Mouse (Mus musculus): Measurements from ENCODE around the gene Eef1akmt3. TPM values are rescaled to one million over a fixed set of nuclear protein-coding genes. Genes with fewer than 3 reads are reported as not detected.

Eef1akmt3 gene
- polyA plus RNA-seq, 1 experiment from 2014 or later: not detected

- Histone ChIP-seq H3K4me3 (ENCODE audit: inconsistent target) (no peak overlapping the region), H3K36me3 (ENCODE audit: inconsistent target) (no peaks in the 10 kb centered on the region), H3K27ac (no peak overlapping the region), H3K79me2 (ENCODE audit: inconsistent target) (peaks cover 100% of the 10 kb centered on the region)
- WGBS (ENCODE audit: missing documents): 85% methylated on average over 4 of the region's 4 CpGs
Observed at GRCm38 (mm10) chr10:126985127-126985526, 56.2 kb downstream of the Eef1akmt3 start.

GRCm38 (mm10) chr10:126984189-126985004, 56.9 kb downstream of the Eef1akmt3 start:
- WGBS (ENCODE audit: missing documents): 45% methylated on average over 5 of the region's 5 CpGs
- H3K36me3 ChIP-seq (ENCODE audit: inconsistent target): no peaks in the 10 kb centered on the region
- H3K79me2 ChIP-seq (ENCODE audit: inconsistent target): peaks cover 97% of the 10 kb centered on the region
- no peak overlapping the region for H3K27ac ChIP-seq
- no peak overlapping the region for H3K4me3 ChIP-seq (ENCODE audit: inconsistent target)

DNA sequence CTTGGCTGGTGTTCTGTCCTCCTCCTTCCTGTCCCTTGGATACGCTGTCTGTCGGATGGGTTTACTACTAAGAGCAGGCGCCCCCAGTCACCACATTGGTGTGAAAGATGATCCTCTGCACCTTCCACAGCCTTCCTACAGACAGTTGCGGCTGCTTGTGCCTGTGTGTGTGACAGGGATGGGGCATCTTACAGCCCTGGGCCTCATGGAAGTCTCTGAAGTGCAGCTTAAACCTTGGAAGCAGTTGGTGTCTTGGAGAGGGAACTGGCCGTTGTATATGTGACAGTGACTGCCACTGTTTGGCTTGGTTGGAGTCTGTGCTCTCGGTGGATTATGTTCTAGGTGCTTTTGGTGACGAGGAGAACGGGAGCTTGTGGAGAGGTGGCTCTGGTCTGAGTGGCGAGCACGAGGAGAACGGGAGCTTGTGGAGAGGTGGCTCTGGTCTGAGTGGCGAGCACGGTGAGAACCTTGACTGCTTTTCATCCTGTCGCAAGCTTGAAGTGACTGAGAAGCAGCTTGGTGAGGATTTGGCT, 58.1 kb downstream of the Eef1akmt3 start:
- 76% methylated on average over 14 of the region's 14 CpGs for WGBS (ENCODE audit: missing documents)
- Histone ChIP-seq H3K4me3 (ENCODE audit: inconsistent target) (no peak overlapping the region), H3K79me2 (ENCODE audit: inconsistent target) (peaks cover 86% of the 10 kb centered on the region), H3K36me3 (ENCODE audit: inconsistent target) (no peaks in the 10 kb centered on the region), H3K27ac (no peak overlapping the region)

- H3K27ac ChIP-seq: no peak overlapping the region
- no peaks in the 10 kb centered on the region for H3K36me3 ChIP-seq (ENCODE audit: inconsistent target)
- H3K79me2 ChIP-seq (ENCODE audit: inconsistent target): peaks cover 71% of the 10 kb centered on the region
- H3K4me3 ChIP-seq (ENCODE audit: inconsistent target): no peak overlapping the region
- WGBS (ENCODE audit: missing documents): 54% methylated on average over 3 of the region's 3 CpGs
Observed at GRCm38 (mm10) chr10:126981746-126982145, 59.6 kb downstream of the Eef1akmt3 start.

Other genes starting within 250 kb of the Eef1akmt3 start
- gene Atp23, start 140.2 kb downstream of the Eef1akmt3 start, polyA plus RNA-seq (2018): 3.6 to 7.7 TPM (median 7.0 TPM) in 3 replicates
- 21.1 to 77.3 TPM (median 33.3 TPM) in 3 replicates for gene Ctdsp2, start 62.8 kb downstream of the Eef1akmt3 start, polyA plus RNA-seq (2018)
- gene Avil, start 40.8 kb downstream of the Eef1akmt3 start, polyA plus RNA-seq (2018): not detected in 3 replicates
- gene Tsfm, start 10.7 kb downstream of the Eef1akmt3 start, polyA plus RNA-seq (2018): 4.9 to 22.2 TPM (median 12.8 TPM) in 3 replicates
- 3.0 to 14.9 TPM (median 4.6 TPM) in 3 replicates for gene Mettl1, start 99 bp downstream of the Eef1akmt3 start, polyA plus RNA-seq (2018)
- not detected in 3 replicates for gene Cyp27b1, start 6.7 kb upstream of the Eef1akmt3 start, polyA plus RNA-seq (2018)
- 1.4 to 1.6 TPM (median 1.5 TPM) in 3 replicates for gene March9, start 18.7 kb upstream of the Eef1akmt3 start, polyA plus RNA-seq (2018)
- 131 to 178 TPM (median 145 TPM) in 3 replicates for gene Cdk4, start 22.0 kb upstream of the Eef1akmt3 start, polyA plus RNA-seq (2018)
- 104 to 129 TPM (median 119 TPM) in 3 replicates for gene Tspan31, start 28.8 kb upstream of the Eef1akmt3 start, polyA plus RNA-seq (2018)
- 0.25 to 0.89 TPM (median 0.42 TPM) in 3 replicates for gene Agap2, start 33.8 kb upstream of the Eef1akmt3 start, polyA plus RNA-seq (2018)
- 173 to 355 TPM (median 215 TPM) in 3 replicates for gene Os9, start 79.6 kb upstream of the Eef1akmt3 start, polyA plus RNA-seq (2018)
- 37.2 to 59.2 TPM (median 48.4 TPM) in 3 replicates for gene B4galnt1, start 123.7 kb upstream of the Eef1akmt3 start, polyA plus RNA-seq (2018)
- 1.2 TPM in 1 of 3 replicates, not detected in the others for gene Slc26a10, start 139.1 kb upstream of the Eef1akmt3 start, polyA plus RNA-seq (2018)
- not detected in 3 replicates for gene Arhgef25, start 148.6 kb upstream of the Eef1akmt3 start, polyA plus RNA-seq (2018)
- gene Dtx3, start 154.2 kb upstream of the Eef1akmt3 start, polyA plus RNA-seq (2018): 10.9 to 46.7 TPM (median 15.1 TPM) in 3 replicates
- gene Pip4k2c, start 170.1 kb upstream of the Eef1akmt3 start, polyA plus RNA-seq (2018): 33.0 to 42.7 TPM (median 40.2 TPM) in 3 replicates
- 0.61 to 0.67 TPM (median 0.63 TPM) in 3 replicates for gene Kif5a, start 221.8 kb upstream of the Eef1akmt3 start, polyA plus RNA-seq (2018)
- gene Dctn2, start 224.9 kb upstream of the Eef1akmt3 start, polyA plus RNA-seq (2018): 110 to 121 TPM (median 112 TPM) in 3 replicates
- gene Mbd6, start 247.5 kb upstream of the Eef1akmt3 start, polyA plus RNA-seq (2018): 13.5 to 25.4 TPM (median 19.5 TPM) in 3 replicates

Data from macrophage (primary cell).